Mouse (Mus musculus) small intestine, adult 2 months (tissue): ENCODE data around the gene Ccdc6. TPM values are rescaled to one million over a fixed set of nuclear protein-coding genes. Genes with fewer than 3 reads are reported as not detected.

Experiments
- H3K27ac ChIP-seq: fragments of 200-500 bp; 2 replicates; pipeline ENCODE4 v1.5.1; 2012; ENCODE audit warnings: low read depth, low read length, control low read depth, inconsistent platforms; ENCODE audit not compliant: insufficient read depth
- H3K27me3 ChIP-seq: fragments of 200-500 bp; 2 replicates; pipeline ENCODE4 v1.6.1; 2012; ENCODE audit warnings: mild to moderate bottlenecking, moderate library complexity, low read length, inconsistent platforms; ENCODE audit not compliant: control insufficient read depth, insufficient read depth
- H3K36me3 ChIP-seq: fragments of 200-500 bp; 2 replicates; pipeline ENCODE4 v1.6.1; 2012; ENCODE audit warnings: mild to moderate bottlenecking, low read length, control low read depth, inconsistent platforms; ENCODE audit not compliant: control insufficient read depth, insufficient read depth
- H3K4me1 ChIP-seq: fragments of 200-500 bp; 2 replicates; pipeline ENCODE4 v1.6.1; 2012; ENCODE audit warnings: low read length, inconsistent platforms, mixed read lengths; ENCODE audit not compliant: control insufficient read depth, insufficient read depth, insufficient read length
- H3K4me3 ChIP-seq: fragments of 200-500 bp; 2 replicates; pipeline ENCODE4 v1.5.1; 2012; ENCODE audit warnings: low read depth, mild to moderate bottlenecking, control low read depth, inconsistent platforms, low read length, moderate library complexity
- CTCF ChIP-seq: fragments of 200-500 bp; IDR thresholded peaks from 2 replicates; pipeline ENCODE4 v1.5.1; 2012; ENCODE audit warnings: low read depth, mild to moderate bottlenecking, control low read depth, inconsistent platforms, low read length, moderate library complexity, mixed read lengths; ENCODE audit not compliant: insufficient replicate concordance, insufficient read length; ENCODE audit errors: extremely low read depth
- POLR2A ChIP-seq: fragments of 200-500 bp; IDR thresholded peaks from 2 replicates; pipeline ENCODE4 v1.6.1; 2012; ENCODE audit warnings: low read depth, mild to moderate bottlenecking, control low read depth, inconsistent platforms, low read length, moderate library complexity
- WGBS: fragments of 180-500 bp; shearing (Covaris S2); methylation state at CpG from one replicate; pipeline ENCODE4 v1.1.7; 2018; 5-methylcytosine and 5-hydroxymethylcytosine counted together
- polyA plus RNA-seq: library from polyadenylated mRNA; depleted of rRNA; stranded (reverse); fragments of >200 nt; gene quantifications from 2 replicates; pipeline ENCODE4 v1.2.3, GENCODE M21; 2012

Gene Ccdc6
- polyA plus RNA-seq, 1 experiment: 34.6 TPM

DNA sequence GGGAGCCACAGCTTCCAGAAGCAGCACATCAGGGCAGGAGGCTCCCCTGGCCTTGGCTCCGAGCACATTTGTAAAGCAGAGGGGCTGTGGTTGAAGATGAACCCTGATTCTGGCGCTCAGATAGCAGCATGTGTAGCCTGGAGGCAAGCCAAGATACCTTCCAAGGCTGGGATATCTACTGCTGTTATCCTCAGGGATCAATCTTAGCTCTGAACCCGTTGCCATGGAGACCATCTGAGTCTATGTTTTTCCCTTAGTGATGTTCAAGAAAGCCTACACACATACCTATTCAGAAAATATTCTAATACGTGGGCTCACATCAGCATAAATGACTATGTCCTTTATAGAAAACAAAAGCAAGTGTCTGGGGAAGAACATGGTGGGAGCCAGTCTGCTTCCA lies 19.5 kb upstream of the Ccdc6 start:
- 49% methylated on average over 4 of the region's 4 CpGs for WGBS
- no peak overlapping the region for H3K27ac ChIP-seq
- H3K36me3 ChIP-seq: no peaks in the 10 kb centered on the region
- H3K27me3 ChIP-seq: no peaks in the 10 kb centered on the region
- TF ChIP-seq CTCF (no peak), POLR2A (no peak)
- H3K4me1 ChIP-seq: peaks cover 7% of the 10 kb centered on the region; the same call in 1 of the 2 replicates
- H3K4me3 ChIP-seq: no peak overlapping the region

DNA sequence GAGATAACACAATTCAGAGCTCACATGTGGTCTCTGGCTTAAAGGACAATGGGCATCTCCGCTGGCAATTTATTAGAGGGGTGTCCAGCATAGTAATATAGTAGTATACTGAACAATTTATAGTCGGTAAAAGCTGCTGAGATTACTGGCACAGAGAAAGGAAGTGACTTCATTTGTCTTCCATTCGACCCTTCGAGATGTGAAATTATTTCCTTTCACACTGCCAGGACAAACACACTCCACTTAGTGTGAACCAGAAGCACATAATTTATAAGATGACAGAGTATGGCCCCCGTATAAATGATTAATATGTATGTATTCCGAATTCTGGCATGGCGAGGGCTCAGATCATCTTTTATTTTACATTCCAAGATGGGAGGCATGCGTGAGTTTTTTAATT lies 16.0 kb upstream of the Ccdc6 start:
- H3K36me3 ChIP-seq: no peaks in the 10 kb centered on the region
- no peak for TF ChIP-seq POLR2A
- TF ChIP-seq CTCF: no peak
- H3K27me3 ChIP-seq: no peaks in the 10 kb centered on the region
- 73% methylated on average over 8 of the region's 8 CpGs for WGBS
- peaks cover 7% of the 10 kb centered on the region; the same call in 1 of the 2 replicates for H3K4me1 ChIP-seq
- H3K4me3 ChIP-seq: no peak overlapping the region
- H3K27ac ChIP-seq: 0 out of 2 replicates have a peak overlapping the region, but pooled peaks have one; percentile 43

DNA sequence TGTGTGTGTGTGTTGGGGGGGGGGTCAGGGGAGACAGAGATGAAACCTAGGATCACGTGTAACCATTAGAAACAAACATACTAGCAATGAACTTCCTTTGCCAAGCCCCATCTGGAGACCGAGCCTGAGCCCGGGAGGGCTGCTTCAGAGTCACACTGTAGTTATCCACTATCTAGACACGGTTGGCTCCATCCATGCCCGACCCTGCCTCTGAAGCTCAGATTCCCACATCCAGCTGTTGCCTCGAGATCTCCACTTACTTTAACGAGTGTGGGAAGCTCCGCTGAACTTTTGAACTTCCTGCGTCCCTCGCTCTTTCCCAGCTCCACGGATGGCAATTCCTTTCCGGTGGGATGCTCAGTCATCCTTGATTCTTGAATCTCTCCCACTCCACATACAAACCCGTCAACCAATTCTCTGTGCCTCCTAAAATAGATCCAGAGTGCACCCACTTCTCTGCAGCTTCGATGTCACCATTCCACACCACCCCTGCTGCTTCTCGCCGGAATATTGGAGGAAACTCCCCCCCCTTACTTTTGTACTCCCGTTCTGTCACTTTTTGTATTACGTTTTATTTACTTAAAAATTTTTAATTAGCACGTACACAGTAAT lies 15.3 kb upstream of the Ccdc6 start:
- Histone ChIP-seq H3K36me3 (no peaks in the 10 kb centered on the region), H3K27ac (peak overlapping the region; percentile 43; the same call in 1 of the 2 replicates), H3K4me1 (peaks cover 7% of the 10 kb centered on the region; the same call in 1 of the 2 replicates), H3K27me3 (no peaks in the 10 kb centered on the region), H3K4me3 (no peak overlapping the region)
- TF ChIP-seq POLR2A (no peak), CTCF (no peak)
- WGBS: 72% methylated on average over 19 of the region's 19 CpGs

DNA sequence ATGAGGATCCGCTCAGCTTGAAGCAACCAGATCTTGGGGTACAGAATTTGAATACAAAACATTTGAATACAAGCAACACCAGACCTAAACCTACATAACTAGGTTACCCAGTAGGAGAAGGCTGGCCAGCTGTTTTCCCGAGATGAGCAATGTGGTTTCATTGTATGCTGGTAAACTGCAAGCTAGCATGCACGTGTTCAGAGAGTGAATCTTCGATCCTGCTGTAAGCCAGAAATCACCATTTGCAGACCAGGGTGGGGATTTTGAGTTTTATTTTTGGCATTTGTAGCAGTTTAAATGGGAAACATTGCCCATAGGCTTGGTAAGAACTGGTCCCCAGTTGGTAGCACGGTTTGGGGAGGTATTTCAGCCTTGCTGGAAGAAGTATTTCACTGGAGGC lies 13.7 kb upstream of the Ccdc6 start:
- TF ChIP-seq POLR2A (no peak), CTCF (no peak)

DNA sequence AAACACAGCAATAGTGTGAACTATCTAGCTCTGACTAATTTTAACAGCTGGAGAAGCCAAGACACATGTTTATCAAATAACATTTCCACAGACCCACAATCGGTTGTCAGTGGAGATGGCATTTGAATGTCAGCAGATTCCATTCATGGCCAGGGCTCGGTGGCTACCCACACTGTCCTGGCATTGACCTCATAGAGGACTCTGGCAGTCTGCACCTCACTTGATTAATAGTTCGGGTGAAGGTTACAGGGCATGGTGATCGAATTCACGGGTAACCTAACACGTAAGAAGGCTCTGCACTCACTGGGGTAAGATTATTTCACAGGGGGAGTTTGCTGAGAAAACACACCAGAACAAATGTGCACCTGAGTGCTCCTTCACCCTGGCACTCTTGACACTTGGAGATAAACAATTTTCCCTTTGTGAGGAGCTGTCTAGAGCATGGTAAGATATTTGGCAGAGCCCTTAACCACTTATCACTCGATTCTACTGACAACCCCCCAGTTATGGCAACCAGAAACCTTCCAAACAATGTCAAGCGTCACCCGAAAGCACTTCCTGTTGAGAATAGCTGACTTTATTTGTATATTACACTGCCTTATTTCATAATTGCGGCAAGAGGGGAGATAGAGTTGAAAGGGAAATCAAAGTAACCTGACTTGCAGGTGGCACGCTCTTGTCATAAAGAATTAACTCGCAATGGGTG lies 11.5 kb upstream of the Ccdc6 start:
- Histone ChIP-seq H3K4me3 (no peak overlapping the region), H3K36me3 (no peaks in the 10 kb centered on the region), H3K27me3 (no peaks in the 10 kb centered on the region), H3K27ac (no peak overlapping the region), H3K4me1 (0 out of 2 replicates have a peak, but pooled peaks cover 3% of the 10 kb centered on the region)
- TF ChIP-seq POLR2A: no peak
- TF ChIP-seq CTCF: no peak
- WGBS: 31% methylated on average over 12 of the region's 12 CpGs

More for the DNA sequence above, 13.7 kb upstream of the Ccdc6 start:
- H3K4me1 ChIP-seq: peaks cover 3% of the 10 kb centered on the region; the same call in 1 of the 2 replicates
- H3K27ac ChIP-seq: no peak overlapping the region
- no peaks in the 10 kb centered on the region for H3K36me3 ChIP-seq
- WGBS: 88% methylated on average over 5 of the region's 5 CpGs
- no peaks in the 10 kb centered on the region for H3K27me3 ChIP-seq
- H3K4me3 ChIP-seq: no peak overlapping the region

DNA sequence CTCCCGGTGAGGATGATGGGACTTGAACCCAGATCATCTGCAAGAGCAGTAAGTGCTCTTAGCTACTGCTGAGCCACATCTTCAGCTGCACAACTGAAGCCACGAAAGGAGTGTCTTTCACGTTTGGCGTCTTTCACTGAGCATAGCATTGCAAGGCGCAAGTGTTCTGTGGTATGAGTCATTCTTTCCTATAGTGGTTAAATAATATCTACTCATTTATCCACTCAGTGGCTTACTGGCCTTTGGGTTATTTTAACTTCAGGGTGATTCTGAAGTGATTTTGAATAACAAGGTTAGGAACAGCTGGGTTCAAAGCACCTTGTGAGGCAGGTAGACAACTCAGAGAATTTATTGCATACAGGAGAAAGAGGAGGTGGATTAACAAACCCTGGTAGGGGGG lies 8.1 kb upstream of the Ccdc6 start:
- H3K4me3 ChIP-seq: no peak overlapping the region
- H3K36me3 ChIP-seq: no peaks in the 10 kb centered on the region
- TF ChIP-seq POLR2A: no peak
- TF ChIP-seq CTCF: no peak
- 86% methylated on average over 5 of the region's 5 CpGs for WGBS
- H3K27me3 ChIP-seq: no peaks in the 10 kb centered on the region
- no peak overlapping the region for H3K27ac ChIP-seq
- H3K4me1 ChIP-seq: no peaks in the 10 kb centered on the region

DNA sequence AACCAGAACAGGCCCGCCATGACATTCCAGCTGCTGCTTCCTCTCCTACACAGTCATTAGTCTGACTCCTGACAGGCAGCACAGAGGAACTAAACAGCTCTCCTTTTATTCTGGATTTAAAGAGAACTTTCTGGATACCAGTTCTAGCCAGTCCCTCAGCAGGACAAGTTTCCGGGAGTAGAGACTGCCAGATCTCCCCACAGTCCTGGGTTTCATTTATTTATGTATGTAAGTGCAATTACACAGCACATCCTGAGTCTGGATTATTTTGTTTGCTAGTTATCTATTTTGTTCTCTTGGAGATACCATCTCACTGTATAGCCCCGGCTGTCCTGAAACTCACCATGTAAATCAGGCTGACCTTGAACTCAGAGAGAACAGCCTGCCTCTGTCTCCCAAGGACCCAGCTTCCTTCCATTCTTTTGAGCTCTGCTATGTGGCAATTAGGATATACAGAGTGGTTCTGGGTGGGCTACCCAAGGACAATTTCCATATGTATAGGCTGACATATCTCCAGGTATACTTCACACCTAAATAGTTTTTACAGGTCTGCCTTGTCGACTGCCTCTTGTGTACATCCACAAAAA lies 5.0 kb upstream of the Ccdc6 start:
- H3K4me1 ChIP-seq: peaks cover 6% of the 10 kb centered on the region; the same call in 1 of the 2 replicates
- no peak for TF ChIP-seq POLR2A
- 76% methylated on average over 4 of the region's 4 CpGs for WGBS
- no peak overlapping the region for H3K27ac ChIP-seq
- H3K4me3 ChIP-seq: no peak overlapping the region
- H3K36me3 ChIP-seq: no peaks in the 10 kb centered on the region
- no peaks in the 10 kb centered on the region for H3K27me3 ChIP-seq
